Mouse (Mus musculus) left cerebral cortex, adult 18-20 months (tissue): ENCODE measurements around the gene Slc2a5. TPM values are rescaled to one million over a fixed set of nuclear protein-coding genes. Genes with fewer than 3 reads are reported as not detected.

Experiments
- DNase-seq, 2 experiments: peaks; one replicate each; pipeline ENCODE4 v3.0.0; 2021 to 2022; ENCODE audit warnings: low spot score in 2 of 2, mixed read lengths in 1 of 2
- total RNA-seq, 2 experiments: library from RNA; stranded (reverse); gene quantifications; 2 replicates each; pipeline ENCODE4 v1.2.3; 2021

The Slc2a5 gene
- total RNA-seq, 2 experiments from 2014 or later: 7.3 to 8.2 TPM

GRCm38 (mm10) chr4:150138084-150138543 is 19.0 kb downstream of the Slc2a5 start:
- peak; percentile 40 to 46 for DNase-seq

DNA sequence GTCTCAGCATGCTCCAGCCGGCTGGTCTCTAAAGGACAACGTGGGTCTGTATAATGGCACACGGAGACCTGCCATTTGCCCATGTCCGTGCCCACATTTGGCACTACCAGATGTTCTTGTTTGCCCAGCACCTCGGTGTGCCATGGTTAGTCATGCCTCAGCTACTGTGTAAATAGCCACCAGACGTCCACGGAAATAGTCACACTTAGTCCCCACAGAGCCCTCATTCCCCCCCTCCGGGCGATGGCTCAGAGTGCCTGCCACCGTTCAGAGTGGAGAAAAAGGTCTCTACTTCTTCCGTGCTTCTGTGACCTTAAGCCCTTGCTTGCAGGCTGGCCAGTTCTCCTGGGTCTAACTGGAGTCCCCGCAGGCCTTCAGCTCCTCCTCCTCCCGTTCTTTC is 20.0 kb downstream of the Slc2a5 start:
- no peak for DNase-seq

GRCm38 (mm10) chr4:150140346-150140745 is 21.3 kb downstream of the Slc2a5 start:
- no peak for DNase-seq

- no peak for DNase-seq
Observed at GRCm38 (mm10) chr4:150144242-150144641, 25.2 kb downstream of the Slc2a5 start.

GRCm38 (mm10) chr4:150146286-150146685 is 27.2 kb downstream of the Slc2a5 start:
- no peak for DNase-seq

DNA sequence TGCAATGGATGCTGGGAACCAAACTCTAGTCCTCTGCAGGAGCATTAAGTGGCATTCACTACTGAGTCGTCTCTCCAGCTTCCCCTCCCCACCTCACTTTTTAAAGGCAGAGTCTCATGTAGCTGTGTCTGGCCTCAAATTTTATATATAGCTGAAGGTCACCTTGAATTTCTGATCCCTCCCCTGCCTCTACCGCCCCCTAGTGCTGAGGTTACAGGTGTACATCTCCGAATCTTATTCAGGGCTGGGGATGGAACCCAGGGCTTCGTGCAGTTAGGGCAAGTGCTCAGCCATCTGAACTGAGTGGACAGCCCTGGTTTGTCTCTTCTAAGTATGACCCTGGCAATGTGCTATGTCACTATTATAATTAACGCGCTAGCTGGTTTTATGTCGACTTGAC is 32.0 kb downstream of the Slc2a5 start:
- no peak for DNase-seq

- no peak for DNase-seq
Observed at GRCm38 (mm10) chr4:150152483-150152882, 33.4 kb downstream of the Slc2a5 start.

DNA sequence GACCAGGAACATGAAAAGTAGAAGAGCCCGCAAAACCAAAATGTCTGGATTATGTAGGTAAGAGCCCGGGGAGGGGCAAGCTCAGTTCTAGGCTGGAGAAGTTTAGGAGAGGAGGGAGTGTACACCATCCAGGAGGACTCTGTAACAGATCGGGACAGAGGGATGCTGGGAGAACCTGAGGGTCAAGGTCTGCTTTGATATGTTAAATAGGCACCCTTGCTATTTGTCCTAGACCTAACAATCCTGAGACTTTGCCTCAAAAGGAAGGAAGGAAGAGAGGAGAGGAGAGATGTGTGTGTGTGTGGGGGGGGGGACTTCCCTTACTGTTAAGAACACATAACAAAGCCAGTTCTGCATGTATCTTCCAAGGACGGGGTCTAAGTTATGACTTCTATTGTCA is 36.2 kb downstream of the Slc2a5 start:
- DNase-seq: no peak

DNA sequence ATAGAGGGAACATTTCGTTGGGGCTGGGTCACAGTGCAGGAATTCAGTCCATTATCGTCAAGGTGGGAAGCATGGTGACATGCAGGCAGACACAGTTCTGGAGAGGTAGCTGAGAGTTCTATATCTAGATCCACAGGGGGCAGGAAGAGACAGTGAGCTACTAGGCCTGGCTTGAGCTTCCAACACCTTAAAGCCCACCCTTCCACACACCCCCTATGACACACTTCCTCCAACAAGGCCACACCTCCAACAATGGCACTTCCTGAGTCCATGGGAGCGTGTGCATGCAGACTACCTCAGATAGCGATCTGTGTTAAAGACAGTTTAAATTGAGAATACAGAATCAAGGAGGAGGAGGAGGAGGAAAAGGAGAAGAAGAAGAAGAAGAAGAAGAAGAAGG is 36.6 kb downstream of the Slc2a5 start:
- DNase-seq: no peak

DNA sequence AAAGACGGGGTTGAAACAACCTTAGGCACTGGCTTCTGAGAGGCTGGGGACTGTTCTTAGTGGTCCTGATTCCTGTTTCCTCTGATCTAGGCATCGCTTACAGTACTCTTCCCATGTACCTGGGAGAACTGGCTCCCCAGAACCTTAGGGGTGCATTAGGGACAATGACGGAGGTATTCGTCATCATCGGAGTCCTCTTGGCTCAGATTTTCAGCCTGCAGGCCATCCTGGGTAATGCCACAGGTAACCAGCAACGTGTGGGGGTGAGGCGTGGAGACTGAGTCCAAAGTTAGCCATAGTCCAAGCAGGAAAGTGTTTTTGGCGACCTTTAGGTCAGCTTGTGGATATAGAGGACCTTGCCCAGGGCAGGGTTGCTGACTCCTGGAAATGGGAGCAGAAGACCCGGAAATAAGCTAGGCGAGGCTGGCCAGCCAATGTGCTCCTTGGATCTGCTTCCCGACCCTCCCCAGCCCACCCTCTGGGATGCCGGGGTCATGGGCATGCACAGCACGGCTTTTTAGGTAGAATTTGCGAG is 38.3 kb downstream of the Slc2a5 start:
- DNase-seq: no peak

DNA sequence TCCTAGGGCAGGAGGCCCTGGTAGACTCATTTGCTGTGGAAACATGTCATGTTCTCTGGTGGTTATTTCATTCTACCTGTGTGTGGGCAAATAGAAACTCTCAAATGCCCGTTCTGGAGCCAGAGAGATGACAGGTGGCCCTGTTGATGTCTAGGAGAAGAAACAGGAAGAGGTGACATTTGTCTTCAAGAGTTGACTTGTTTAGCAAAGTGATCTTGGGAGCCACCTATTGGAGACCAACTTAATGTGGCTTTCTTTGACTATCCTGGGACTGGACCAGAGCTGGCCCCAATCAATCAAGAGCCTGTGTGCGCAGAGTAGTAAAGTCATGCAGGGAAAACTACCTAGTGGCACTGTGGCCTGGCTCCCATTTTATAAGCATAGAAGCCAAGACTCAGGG is 40.4 kb downstream of the Slc2a5 start:
- DNase-seq: no peak

GRCm38 (mm10) chr4:150162561-150163169 is 43.6 kb downstream of the Slc2a5 start:
- DNase-seq: no peak

GRCm38 (mm10) chr4:150164875-150165274 is 45.8 kb downstream of the Slc2a5 start:
- DNase-seq: no peak

- peak in 1 of 2 experiments; percentile 15 for DNase-seq
Observed at GRCm38 (mm10) chr4:150168406-150168805, 49.3 kb downstream of the Slc2a5 start.

DNA sequence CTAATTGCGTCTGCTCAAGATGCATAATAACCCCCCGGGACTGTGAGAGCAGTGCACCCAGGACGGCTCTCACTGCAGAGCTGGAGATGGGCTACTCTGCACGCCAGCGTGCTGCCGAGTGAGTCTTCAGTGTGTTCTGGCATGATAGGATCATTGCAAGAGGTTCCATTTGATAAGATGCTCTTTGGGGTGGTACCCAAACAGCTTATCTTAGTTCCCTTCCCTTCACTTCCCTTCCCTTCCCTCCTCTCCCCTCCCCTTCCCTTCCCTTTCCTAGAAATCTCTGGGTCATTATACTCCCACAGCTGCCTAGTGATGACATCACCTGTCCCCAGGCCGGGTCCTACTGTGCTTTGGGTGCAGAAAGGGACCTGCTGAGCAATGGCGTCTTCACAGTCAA is 53.0 kb downstream of the Slc2a5 start:
- DNase-seq: no peak

- DNase-seq: peak; percentile 47 to 58
Observed at GRCm38 (mm10) chr4:150173281-150173680, 54.2 kb downstream of the Slc2a5 start.

- DNase-seq: no peak
Observed at GRCm38 (mm10) chr4:150174027-150174426, 54.9 kb downstream of the Slc2a5 start.

GRCm38 (mm10) chr4:150176535-150176934 is 57.5 kb downstream of the Slc2a5 start:
- peak in 1 of 2 experiments; percentile 16 for DNase-seq

DNA sequence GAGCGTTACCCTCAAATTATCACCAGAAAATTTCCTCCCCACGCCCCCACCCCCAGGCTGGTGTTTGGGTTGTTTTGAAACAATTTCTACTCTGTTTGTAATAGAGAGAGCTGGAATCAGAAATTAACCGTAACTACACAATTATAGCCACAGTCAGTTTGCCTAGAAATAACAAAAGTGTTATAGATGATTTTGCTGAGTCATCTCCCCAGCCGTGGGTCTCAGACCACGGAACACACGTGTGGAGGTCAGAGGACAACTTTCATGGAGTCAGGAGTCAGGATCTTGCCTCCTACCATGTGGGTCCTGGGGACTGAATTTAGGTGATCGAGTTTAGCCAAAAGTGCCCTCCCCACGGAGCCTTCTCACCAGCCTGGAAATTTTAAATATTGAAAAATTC is 58.0 kb downstream of the Slc2a5 start:
- no peak for DNase-seq

DNA sequence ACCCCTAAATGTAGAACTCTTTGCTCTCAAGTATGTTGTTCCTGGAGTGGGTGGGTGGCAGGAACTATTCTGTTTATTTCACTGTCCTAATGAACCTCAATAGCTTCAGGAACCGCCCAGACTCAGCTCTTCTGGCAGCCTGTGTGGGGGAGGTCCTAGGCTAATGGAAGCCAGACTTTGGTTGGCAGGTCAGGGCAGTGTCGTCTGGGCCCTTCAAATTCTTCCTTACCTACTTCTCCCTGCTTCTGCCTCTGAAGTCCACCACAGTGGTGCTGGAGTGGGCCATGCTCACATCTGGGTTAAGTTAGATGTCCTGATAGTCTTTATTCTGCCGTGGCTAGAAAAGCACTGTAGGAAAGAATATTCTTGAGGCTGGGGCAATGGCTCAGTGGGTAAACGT is 59.0 kb downstream of the Slc2a5 start:
- no peak for DNase-seq

DNA sequence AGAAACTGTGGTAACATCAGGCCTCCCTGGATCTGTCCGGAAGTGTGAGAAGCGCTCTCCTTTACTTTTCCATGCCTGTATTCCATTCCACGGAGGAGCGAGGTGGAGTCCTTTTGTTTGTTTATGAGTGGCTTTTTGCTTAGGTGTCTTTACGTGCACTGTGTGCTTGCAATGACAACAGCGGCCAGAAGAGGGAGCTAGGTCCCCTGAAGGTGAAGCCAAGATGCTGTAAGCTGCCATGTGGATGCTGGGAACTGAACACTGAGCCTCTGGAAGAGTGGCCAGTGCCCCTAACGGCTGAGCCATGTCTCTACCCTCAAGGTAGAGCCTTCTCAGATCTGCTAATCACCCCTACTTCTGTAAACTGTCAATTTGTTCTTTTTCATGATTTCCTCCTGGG is 62.2 kb downstream of the Slc2a5 start:
- no peak for DNase-seq

DNA sequence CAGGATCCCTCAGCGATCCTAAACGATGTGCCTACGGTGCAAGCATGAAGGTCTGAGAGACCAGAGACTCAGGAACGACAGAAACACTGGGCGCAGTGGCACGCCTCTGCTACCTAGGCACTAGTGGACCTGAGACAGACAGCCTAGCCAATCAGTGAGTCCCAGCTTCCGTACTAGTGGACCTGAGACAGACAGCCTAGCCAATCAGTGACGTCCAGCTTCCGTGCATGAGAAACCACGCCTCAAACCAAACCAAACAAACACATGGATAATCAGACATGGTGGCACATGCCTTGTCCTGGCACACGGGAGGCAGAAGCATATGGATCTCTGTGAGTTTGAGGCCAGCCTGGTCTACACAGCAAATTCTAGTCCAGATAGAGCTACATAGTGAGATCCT is 69.2 kb downstream of the Slc2a5 start:
- no peak for DNase-seq

DNA sequence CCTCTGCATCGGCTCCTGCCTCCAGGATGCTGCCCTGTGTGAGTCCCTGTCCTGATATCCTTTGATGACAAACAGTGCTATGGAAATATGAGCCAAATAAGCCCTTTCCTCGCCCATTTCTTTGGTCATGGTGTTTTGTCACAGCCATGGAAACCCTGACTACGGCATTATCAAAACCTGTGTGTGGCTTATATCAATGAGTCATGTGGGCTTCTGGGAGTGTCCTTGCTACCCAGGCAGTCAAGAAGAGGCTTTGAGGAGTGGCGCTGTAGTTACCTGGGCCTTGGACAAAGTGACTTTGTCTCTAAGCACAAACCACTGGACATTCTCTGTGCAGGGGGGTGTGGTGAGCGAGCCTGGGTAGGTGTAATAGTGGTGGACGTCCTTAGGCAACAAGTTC is 73.1 kb downstream of the Slc2a5 start:
- DNase-seq: no peak
